Mouse (Mus musculus) WW6 (cell line): ENCODE measurements around the gene Olfr749.
"Not testable (repeated sequence)": the region's sequence is repeated elsewhere in the genome, so short reads cannot be mapped to it uniquely, and the experiment has no call there.

Source experiments
- DNase-seq: peaks from one replicate; pipeline ENCODE4 v3.0.0-alpha.2; 2013; ENCODE audit warnings: low read depth, low spot score

Olfr749 gene

DNA sequence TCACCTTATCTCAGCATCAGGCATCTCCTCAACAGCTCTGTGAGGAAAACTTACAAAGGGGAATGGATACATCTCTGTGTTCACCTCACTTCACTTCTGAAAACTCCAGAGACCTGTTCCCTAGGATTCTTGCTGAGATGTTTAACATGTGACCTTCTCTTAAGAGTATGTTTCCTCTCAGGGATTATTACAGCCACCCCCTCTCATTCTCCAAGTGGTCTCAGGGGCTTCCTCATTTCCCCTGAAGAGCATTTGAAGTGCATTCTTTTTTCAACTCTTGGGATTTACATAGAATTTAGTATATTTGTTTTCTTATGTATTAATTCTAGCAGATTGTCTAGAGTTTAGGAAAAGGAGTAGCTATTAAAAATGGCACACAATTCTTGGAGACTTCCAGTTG, at the start of gene Olfr749:
Olfr749 (minus strand) TSS at position 101 of the 400 bp plus-strand sequence.
- DNase-seq: no peak

- DNase-seq: no peak
These were observed 43.3 kb upstream of the Olfr749 start for GRCm38 (mm10) chr14:50788157-50788556.

- peak; percentile 79 for DNase-seq
These were observed 40.4 kb upstream of the Olfr749 start, which contains the start of gene Ttc5 for GRCm38 (mm10) chr14:50785251-50785637. TSS of gene Ttc5 (minus strand) at chr14:50785519.

GRCm38 (mm10) chr14:50784391-50785250, 39.7 kb upstream of the Olfr749 start:
- no peak for DNase-seq

DNA sequence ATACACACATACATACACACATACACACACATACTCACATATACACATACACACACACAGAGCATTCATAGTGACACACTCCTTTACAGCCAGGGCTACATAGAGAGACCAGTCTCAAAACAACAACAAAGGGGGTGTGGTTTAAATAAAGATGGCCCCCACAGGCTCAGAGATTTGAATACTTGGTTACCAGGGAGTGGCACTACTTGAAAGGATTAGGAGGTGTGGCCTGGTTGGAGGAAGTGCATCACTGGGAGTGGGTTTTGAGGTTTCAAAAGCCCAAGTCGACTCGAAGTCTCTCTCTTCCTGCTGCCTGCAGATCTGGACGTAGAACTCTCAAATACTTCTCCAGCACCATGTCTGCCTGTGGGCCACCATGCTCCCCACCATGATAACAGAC, 37.3 kb upstream of the Olfr749 start:
- no peak for DNase-seq

- DNase-seq: no peak
These were observed 26.4 kb upstream of the Olfr749 start for GRCm38 (mm10) chr14:50771342-50771741.

GRCm38 (mm10) chr14:50765736-50766135, 20.8 kb upstream of the Olfr749 start:
- no peak for DNase-seq

DNA sequence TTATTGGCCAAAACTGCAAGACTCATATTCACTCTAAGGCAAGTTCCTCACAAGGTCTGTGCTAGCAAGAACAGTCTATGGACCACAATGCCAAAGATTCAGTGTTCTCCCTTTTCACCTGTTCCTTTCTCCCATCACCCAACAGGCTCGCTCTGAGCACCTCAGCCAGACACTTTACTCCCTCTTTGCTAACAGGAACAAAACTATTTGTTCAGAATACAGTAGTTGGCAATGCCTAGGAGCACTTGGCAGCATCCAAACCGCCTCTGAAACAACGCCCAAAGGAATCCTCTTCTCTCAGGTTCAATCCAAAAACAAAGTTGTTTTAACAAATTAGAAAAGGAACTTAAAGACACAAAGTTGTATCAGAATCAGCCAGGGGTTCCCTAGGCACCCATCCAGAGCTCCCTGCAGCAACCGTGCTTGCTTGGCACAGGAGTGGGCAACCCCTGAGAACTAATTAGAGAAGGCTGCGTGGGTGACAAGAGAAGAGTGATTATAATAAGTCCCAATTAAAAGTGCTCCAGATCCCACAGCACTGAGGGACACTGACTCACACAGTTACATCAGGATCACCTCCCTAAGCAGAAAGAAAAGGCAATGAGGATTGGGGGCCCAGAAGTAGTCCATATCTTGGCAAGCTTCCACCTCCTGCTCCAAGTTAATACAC, 13.7 kb upstream of the Olfr749 start:
- no peak for DNase-seq

GRCm38 (mm10) chr14:50741584-50741983, 3.3 kb downstream of the Olfr749 start:
- DNase-seq: no peak

DNA sequence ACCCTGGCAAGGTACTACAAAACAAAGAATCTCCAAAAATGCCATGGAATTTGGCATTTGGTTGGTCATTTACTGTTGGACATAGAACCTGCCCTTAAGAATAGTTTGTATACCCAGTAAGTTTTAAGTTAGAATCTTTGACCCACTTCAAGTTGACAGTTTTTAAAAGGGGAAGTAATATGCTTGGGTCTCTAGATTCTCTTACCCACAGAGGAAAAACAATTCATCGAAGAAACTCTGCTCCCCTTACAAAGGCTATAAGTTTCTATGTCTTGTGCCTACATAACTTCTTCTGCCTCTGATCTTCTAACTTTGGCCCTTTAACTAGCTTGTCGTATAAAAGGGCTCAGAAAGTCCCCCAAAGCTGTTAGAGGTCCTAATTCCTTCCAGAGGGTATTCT, 4.6 kb downstream of the Olfr749 start:
- no peak for DNase-seq

DNA sequence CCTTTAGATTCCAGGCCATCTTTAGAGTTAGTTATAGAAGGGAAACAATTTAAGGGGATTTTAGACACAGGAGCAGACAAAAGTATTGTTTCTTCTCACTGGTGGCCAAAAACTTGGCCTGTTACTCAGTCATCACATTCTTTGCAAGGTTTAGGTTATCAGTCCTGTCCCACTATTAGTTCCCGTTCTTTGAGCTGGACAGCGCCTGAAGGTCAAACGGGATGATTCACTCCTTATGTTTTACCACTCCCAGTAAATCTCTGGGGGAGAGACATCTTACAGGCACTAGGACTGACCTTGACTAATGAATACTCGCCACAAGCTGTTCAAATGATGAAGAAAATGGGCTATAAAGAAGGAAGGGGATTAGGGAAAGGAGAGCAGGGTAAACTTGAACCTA, 22.5 kb downstream of the Olfr749 start:
- DNase-seq: not testable (repeated sequence)

DNA sequence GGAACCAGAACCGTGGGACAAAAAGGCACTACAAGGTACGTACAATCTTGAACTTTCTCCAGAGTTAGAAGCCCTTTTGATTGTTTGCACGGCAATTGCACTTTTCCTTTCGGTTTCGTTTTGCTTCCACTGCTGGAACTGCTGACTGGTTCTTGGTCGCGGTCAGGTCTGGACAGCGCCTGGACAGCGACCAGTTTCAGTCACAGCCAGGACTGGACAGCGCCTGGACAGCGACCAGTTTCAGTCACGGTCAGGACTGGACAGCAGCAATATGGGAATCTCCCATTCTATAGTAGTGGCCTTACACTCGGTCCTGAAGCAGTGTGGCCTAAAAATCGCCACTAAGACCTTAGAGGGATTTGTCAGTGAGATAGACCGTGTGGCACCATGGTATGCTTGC, 25.0 kb downstream of the Olfr749 start:
- DNase-seq: not testable (repeated sequence)

GRCm38 (mm10) chr14:50707073-50707472, 37.8 kb downstream of the Olfr749 start, which contains the start of gene Olfr748:
TSS of gene Olfr748 (plus strand) at chr14:50707373.
- no peak for DNase-seq

DNA sequence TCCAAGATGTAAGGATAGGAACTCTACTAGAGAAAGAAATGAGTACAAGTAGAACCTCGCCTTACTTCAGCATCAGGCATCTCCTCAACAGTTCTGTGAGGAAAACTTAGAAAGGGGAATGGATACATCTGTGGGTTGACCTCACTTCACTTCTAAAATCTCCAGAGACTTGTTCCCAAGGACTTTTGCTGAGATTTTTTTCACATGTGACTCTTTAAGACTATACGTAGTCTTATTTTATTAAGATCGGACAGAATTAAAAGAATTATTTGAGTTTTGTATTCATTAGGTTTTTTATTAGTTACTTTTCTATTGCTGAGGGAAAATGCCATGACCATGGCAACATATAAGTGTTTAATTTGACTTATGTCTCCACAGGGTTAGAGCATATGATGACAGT, 51.8 kb downstream of the Olfr749 start, which contains the start of gene Olfr747:
Olfr747 (minus strand) TSS at position 101 of the 400 bp plus-strand sequence.
- DNase-seq: no peak
